Mouse (Mus musculus) cortical plate, adult 2 months (tissue): ENCODE data around the gene Setd1a.

Source experiments
- CTCF ChIP-seq: fragments of 200-500 bp; IDR thresholded peaks from 2 replicates; pipeline ENCODE4 v1.5.1; 2011; ENCODE audit warnings: mild to moderate bottlenecking, control low read depth, low read length; ENCODE audit not compliant: insufficient read depth; ENCODE audit errors: extremely low read depth
- POLR2A ChIP-seq: fragments of 200-500 bp; IDR thresholded peaks from 2 replicates; pipeline ENCODE4 v1.6.1; 2011; ENCODE audit warnings: mild to moderate bottlenecking, low read length, control low read depth; ENCODE audit not compliant: insufficient read depth; ENCODE audit errors: extremely low read depth

- TF ChIP-seq CTCF, result no peak
- TF ChIP-seq POLR2A, result no peak
Measured at GRCm38 (mm10) chr7:127822494-127822893, 46.0 kb downstream of the Setd1a start.
